Mouse (Mus musculus) limb, embryonic 13.5 days (tissue): ENCODE results near the gene Ppp5c. TPM values are rescaled to one million over a fixed set of nuclear protein-coding genes. Genes with fewer than 3 reads are reported as not detected.

Experiments used
- ATAC-seq: fragments of 200-750 bp; cut with Nextera tagmentation; 2 replicates; pipeline ENCODE4 v1.8.0; 2017; ENCODE audit warnings: low read depth, moderate number of reproducible peaks, moderate TSS enrichment; ENCODE audit not compliant: low FRiP score
- H3K27ac ChIP-seq: fragments of 300-500 bp; sonication (generic); 2 replicates; pipeline ENCODE4 v1.5.1; 2015; ENCODE audit warnings: inconsistent platforms, mild to moderate bottlenecking, moderate library complexity
- H3K27me3 ChIP-seq: fragments of 300-500 bp; sonication (generic); 2 replicates; pipeline ENCODE4 v1.6.1; 2015; ENCODE audit warnings: mild to moderate bottlenecking, inconsistent platforms
- H3K36me3 ChIP-seq: fragments of 300-500 bp; sonication (generic); 2 replicates; pipeline ENCODE4 v1.6.1; 2015; ENCODE audit warnings: inconsistent platforms, mild to moderate bottlenecking, moderate library complexity
- H3K4me1 ChIP-seq: fragments of 300-500 bp; sonication (generic); 2 replicates; pipeline ENCODE4 v1.6.1; 2015; ENCODE audit warnings: inconsistent platforms
- H3K4me2 ChIP-seq: fragments of 300-500 bp; sonication (generic); replicated peaks from 2 replicates; pipeline ENCODE4 v1.6.1; 2015; ENCODE audit warnings: inconsistent platforms, mild to moderate bottlenecking, moderate library complexity
- H3K4me3 ChIP-seq: fragments of 300-500 bp; sonication (generic); 2 replicates; pipeline ENCODE4 v1.5.1; 2015; ENCODE audit warnings: moderate library complexity, mild to moderate bottlenecking, inconsistent platforms
- H3K9ac ChIP-seq: fragments of 300-500 bp; sonication (generic); 2 replicates; pipeline ENCODE4 v1.6.1; 2015; ENCODE audit warnings: mild to moderate bottlenecking, inconsistent platforms
- H3K9me3 ChIP-seq: fragments of 300-500 bp; sonication (generic); 2 replicates; pipeline ENCODE4 v1.6.1; 2016; ENCODE audit warnings: inconsistent platforms
- WGBS: fragments of 180-500 bp; shearing (Covaris S2); methylation state at CpG from one replicate; pipeline ENCODE4 v1.1.7; 2015; 5-methylcytosine and 5-hydroxymethylcytosine counted together
- polyA plus RNA-seq: library from polyadenylated mRNA; unstranded; fragments of >200 nt; fragmentation: Nextera tagmentation; extraction: Ambion mirVana; gene quantifications from 2 replicates; pipeline ENCODE4 v1.2.1, GENCODE M21; 2015

Gene Ppp5c
- polyA plus RNA-seq, 1 experiment from 2014 or later, result 118 TPM

GRCm38 (mm10) chr7:17048431-17049190 is 20.9 kb upstream of the Ppp5c start:
- Histone ChIP-seq H3K9ac (no peak overlapping the region), H3K4me3 (no peak overlapping the region), H3K27ac (no peak overlapping the region), H3K9me3 (no peaks in the 10 kb centered on the region), H3K4me2 (no peak overlapping the region), H3K27me3 (no peaks in the 10 kb centered on the region), H3K36me3 (peaks cover 72% of the 10 kb centered on the region), H3K4me1 (no peaks in the 10 kb centered on the region)
- 84% methylated on average over 10 of the region's 10 CpGs for WGBS
- ATAC-seq, result no peak

- Histone ChIP-seq H3K36me3 (peaks cover 78% of the 10 kb centered on the region), H3K27ac (no peak overlapping the region), H3K4me1 (no peaks in the 10 kb centered on the region), H3K9ac (no peak overlapping the region), H3K4me2 (no peak overlapping the region), H3K9me3 (no peaks in the 10 kb centered on the region), H3K27me3 (no peaks in the 10 kb centered on the region), H3K4me3 (no peak overlapping the region)
- 87% methylated on average over 5 of the region's 5 CpGs for WGBS
- no peak for ATAC-seq
Observed at GRCm38 (mm10) chr7:17047041-17047682, 19.4 kb upstream of the Ppp5c start.

DNA sequence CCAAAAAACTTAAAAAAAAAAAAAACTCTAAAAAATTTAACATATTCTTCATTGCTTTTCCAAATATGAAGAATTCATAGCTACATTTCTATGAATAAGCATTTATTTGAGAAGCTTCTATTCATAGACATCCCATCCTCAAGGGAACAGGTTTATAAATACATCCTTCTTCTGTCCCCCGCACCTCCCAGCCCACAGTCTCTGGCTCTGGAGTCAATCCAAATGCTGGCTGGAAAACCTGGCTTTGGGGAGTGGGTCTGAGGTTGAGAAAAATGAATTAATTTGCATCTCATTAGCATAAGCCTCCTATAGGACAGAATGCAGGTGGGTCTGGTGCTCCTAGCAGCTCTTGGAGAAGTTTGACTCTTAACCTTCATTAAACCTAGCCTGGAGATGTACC is 18.0 kb upstream of the Ppp5c start:
- H3K36me3 ChIP-seq, result peaks cover 82% of the 10 kb centered on the region
- no peaks in the 10 kb centered on the region for H3K9me3 ChIP-seq
- H3K27me3 ChIP-seq, result no peaks in the 10 kb centered on the region
- H3K9ac ChIP-seq, result no peak overlapping the region
- no peak overlapping the region for H3K4me3 ChIP-seq
- ATAC-seq, result no peak
- H3K27ac ChIP-seq, result no peak overlapping the region
- WGBS, result 68% methylated on average over 1 of the region's 1 CpGs
- H3K4me1 ChIP-seq, result no peaks in the 10 kb centered on the region
- no peak overlapping the region for H3K4me2 ChIP-seq

GRCm38 (mm10) chr7:17039373-17039772 is 11.6 kb upstream of the Ppp5c start:
- WGBS, result 90% methylated on average over 7 of the region's 7 CpGs
- Histone ChIP-seq H3K9me3 (no peaks in the 10 kb centered on the region), H3K4me3 (no peak overlapping the region), H3K36me3 (peaks cover 88% of the 10 kb centered on the region), H3K9ac (no peak overlapping the region), H3K4me2 (no peak overlapping the region), H3K4me1 (no peaks in the 10 kb centered on the region), H3K27me3 (no peaks in the 10 kb centered on the region), H3K27ac (no peak overlapping the region)
- no peak for ATAC-seq

GRCm38 (mm10) chr7:17038018-17038695 is 10.4 kb upstream of the Ppp5c start:
- Histone ChIP-seq H3K9me3 (no peaks in the 10 kb centered on the region), H3K9ac (no peak overlapping the region), H3K4me3 (no peak overlapping the region), H3K4me2 (no peak overlapping the region), H3K36me3 (peaks cover 88% of the 10 kb centered on the region), H3K27ac (no peak overlapping the region), H3K27me3 (no peaks in the 10 kb centered on the region), H3K4me1 (no peaks in the 10 kb centered on the region)
- ATAC-seq, result no peak
- 52% methylated on average over 9 of the region's 9 CpGs for WGBS

- ATAC-seq, result no peak
- no peak overlapping the region for H3K4me3 ChIP-seq
- no peak overlapping the region for H3K27ac ChIP-seq
- H3K4me2 ChIP-seq, result no peak overlapping the region
- WGBS, result 77% methylated on average over 7 of the region's 7 CpGs
- no peaks in the 10 kb centered on the region for H3K27me3 ChIP-seq
- peaks cover 19% of the 10 kb centered on the region for H3K4me1 ChIP-seq
- H3K9me3 ChIP-seq, result no peaks in the 10 kb centered on the region
- peaks cover 44% of the 10 kb centered on the region for H3K36me3 ChIP-seq
- no peak overlapping the region for H3K9ac ChIP-seq
Observed at GRCm38 (mm10) chr7:17030239-17030638, 2.5 kb upstream of the Ppp5c start.

GRCm38 (mm10) chr7:17028923-17029322 is 1.2 kb upstream of the Ppp5c start:
- Histone ChIP-seq H3K4me3 (no peak overlapping the region), H3K4me1 (peaks cover 32% of the 10 kb centered on the region), H3K36me3 (peaks cover 44% of the 10 kb centered on the region), H3K4me2 (no peak overlapping the region), H3K27ac (no peak overlapping the region), H3K9ac (no peak overlapping the region), H3K27me3 (no peaks in the 10 kb centered on the region), H3K9me3 (no peaks in the 10 kb centered on the region)
- ATAC-seq, result no peak
- WGBS, result 72% methylated on average over 7 of the region's 7 CpGs

DNA sequence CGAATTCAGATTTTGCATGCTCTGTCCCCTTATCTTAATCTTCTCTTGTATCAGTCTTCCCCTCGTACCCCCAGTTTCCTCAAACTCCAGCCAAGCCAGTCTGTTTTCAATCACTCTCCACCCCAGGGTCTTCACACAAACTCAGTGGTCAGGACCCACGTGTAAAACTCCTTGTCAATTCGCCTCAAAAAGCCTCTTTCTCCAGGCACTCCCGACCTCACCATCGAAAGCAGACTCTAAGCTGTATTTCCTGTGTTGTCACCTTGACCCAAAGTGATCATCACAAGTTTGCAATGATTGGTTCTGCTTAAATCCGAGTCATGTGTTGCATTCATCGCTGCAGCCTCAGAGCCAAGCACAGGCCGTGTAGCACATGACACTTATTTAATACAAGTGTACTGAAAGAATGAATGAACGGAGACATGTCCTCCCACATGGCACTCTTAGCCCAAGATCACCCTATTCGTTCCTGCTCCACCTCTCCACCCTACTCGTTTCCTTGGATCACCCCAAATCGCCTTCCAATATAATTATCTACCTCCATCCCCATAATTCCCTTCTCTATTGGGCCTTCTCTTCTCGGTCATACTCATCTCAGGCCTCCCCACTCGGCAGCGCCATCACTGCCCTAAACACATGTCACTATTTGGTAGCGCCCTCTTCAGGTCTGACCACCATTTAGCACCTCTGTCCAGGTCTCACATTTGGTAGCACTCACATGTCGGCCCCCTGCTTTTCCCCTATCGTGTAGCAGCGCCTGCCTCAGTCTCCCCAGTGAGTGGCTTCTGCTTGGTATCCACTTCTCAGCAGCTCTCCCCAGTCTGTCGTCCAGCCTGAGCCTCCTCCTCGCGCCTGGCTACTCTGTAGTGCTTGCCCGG is 775 bp downstream of the Ppp5c start:
- ATAC-seq, result peak; percentile 38

DNA sequence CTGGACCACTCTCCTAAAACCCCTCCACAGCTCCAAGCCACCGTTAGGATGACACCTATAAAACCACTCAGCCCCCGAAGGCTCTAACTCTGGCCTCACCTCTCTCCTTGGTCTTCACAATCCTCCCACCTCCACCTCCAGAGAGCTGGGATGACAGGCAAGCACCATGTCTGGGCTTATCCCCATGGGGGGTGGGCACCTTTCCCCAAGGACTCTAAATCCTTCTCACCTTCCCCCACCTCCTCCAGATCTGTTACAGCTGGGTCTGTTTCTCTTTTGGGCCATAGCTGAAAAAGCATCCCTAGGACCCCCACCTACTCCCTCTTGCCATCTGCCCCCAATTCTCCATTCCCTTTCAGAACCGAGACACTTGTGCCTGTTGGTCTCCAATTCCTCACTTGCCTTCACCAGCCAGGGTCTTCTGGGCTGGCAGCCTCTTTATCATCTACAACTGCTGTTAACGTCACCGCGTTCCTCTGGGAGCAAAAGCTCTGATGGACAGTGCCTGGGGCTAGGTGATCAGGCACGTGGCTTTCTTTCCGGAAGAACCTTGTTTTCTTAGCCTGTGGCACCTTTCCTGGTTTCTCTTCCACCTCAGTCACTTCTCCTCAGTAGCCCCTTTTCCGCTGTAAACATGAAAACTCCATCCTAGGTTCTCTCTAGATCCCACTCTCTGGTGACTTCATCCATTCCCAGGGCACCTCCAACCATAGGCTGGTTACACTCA is 1.7 kb downstream of the Ppp5c start:
- WGBS, result 60% methylated on average over 9 of the region's 9 CpGs
- no peaks in the 10 kb centered on the region for H3K27me3 ChIP-seq
- peaks cover 38% of the 10 kb centered on the region for H3K36me3 ChIP-seq
- H3K4me2 ChIP-seq, result peak overlapping the region; percentile 84
- peak overlapping the region; percentile 87 for H3K9ac ChIP-seq
- peaks cover 36% of the 10 kb centered on the region for H3K4me1 ChIP-seq
- H3K27ac ChIP-seq, result no peak overlapping the region
- H3K4me3 ChIP-seq, result peak overlapping the region; percentile 88
- no peaks in the 10 kb centered on the region for H3K9me3 ChIP-seq
- no peak for ATAC-seq

More for the DNA sequence above, 775 bp downstream of the Ppp5c start:
- Histone ChIP-seq H3K4me1 (peaks cover 36% of the 10 kb centered on the region), H3K9ac (peak overlapping the region; percentile 87), H3K4me2 (peak overlapping the region; percentile 84), H3K36me3 (peaks cover 38% of the 10 kb centered on the region), H3K27ac (peak overlapping the region; percentile 85; the same call in 1 of the 2 replicates), H3K9me3 (no peaks in the 10 kb centered on the region), H3K4me3 (peak overlapping the region; percentile 88), H3K27me3 (no peaks in the 10 kb centered on the region)
- 6% methylated on average over 24 of the region's 24 CpGs for WGBS

DNA sequence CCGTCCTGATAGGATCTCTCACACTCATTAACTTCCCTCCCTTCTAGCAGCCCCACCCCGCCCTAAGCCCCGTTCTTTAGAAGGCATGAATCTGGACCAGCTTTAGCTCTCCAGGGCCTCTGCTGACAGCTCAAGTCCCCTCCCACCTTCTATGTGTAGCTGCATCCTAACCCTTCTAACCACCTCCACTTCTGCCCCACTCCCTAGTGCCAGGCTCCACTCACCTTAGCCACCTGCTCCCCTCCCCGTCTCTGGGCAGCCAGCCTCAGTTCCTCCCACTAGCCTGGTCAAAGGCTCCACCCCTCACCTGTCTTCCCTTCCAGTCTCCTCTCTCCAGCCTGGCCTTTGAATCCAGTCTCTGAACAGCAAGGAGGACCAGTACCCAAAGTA is 2.2 kb downstream of the Ppp5c start:
- ATAC-seq, result no peak

More for the DNA sequence above, 2.2 kb downstream of the Ppp5c start:
- H3K9me3 ChIP-seq, result no peaks in the 10 kb centered on the region
- H3K27ac ChIP-seq, result peak overlapping the region; percentile 39; the same call in 1 of the 2 replicates
- peak overlapping the region; percentile 87; the same call in 1 of the 2 replicates for H3K9ac ChIP-seq
- WGBS, result 62% methylated on average over 4 of the region's 4 CpGs
- no peaks in the 10 kb centered on the region for H3K27me3 ChIP-seq
- peaks cover 43% of the 10 kb centered on the region for H3K36me3 ChIP-seq
- H3K4me1 ChIP-seq, result peaks cover 36% of the 10 kb centered on the region
- H3K4me2 ChIP-seq, result peak overlapping the region; percentile 84
- H3K4me3 ChIP-seq, result no peak overlapping the region
